Mouse (Mus musculus) heart, postnatal 14 days (tissue): ENCODE measurements around the gene Zfp442. TPM values are rescaled to one million over a fixed set of nuclear protein-coding genes. Genes with fewer than 3 reads are reported as not detected.
"Not testable (repeated sequence)": the region's sequence is repeated elsewhere in the genome, so short reads cannot be mapped to it uniquely, and the experiment has no call there.

Experiments
- DNase-seq, 2 experiments: peaks; one replicate each; pipeline ENCODE4 v3.0.0; 2021 to 2022
- intact Hi-C: fragments of 180-260 bp; cut with DNase I; formaldehyde crosslinking; loops from one replicate; pipeline ENCODE4 v1.15.1; 2025
- long read RNA-seq, 2 experiments: library from polyadenylated mRNA; stranded (forward); transcript quantifications; one replicate each; pipeline ENCODE4 v2.0.0; 2021
- total RNA-seq, 2 experiments: library from RNA; stranded (reverse); gene quantifications; 2 replicates each; pipeline ENCODE4 v1.2.3; 2021

Gene Zfp442
- total RNA-seq = 1 to 10 TPM; 5.2 to 6.0 TPM
- long read RNA-seq, experiment 1, partial matches to known transcripts = 0 of 3 reads
- long read RNA-seq, experiment 1, other reads (novel, unspliced or antisense) = 1 of 3 reads
- long read RNA-seq, experiment 2, partial matches to known transcripts = 0 of 2 reads
- long read RNA-seq, experiment 2, other reads (novel, unspliced or antisense) = 1 of 2 reads

GRCm38 (mm10) chr2:150451180-150451919 is at the start of gene Zfp442:
TSS of gene Zfp442 (minus strand) at chr2:150451486.
- intact Hi-C loops = loop anchor here (5.0 kb wide), 1 partner anchor 234 kb away; the partner anchor contains the start of gene Zfp937
- peak; percentile 64 to 72 for DNase-seq

- intact Hi-C loops, DNase-seq: not testable (repeated sequence)
Measured at GRCm38 (mm10) chr2:150500124-150500973, 49.1 kb upstream of the Zfp442 start.

GRCm38 (mm10) chr2:150493031-150493430 is 41.7 kb upstream of the Zfp442 start:
- no peak for DNase-seq
- intact Hi-C loops = no loop called here

- DNase-seq = peak in 1 of 2 experiments; percentile 5
- intact Hi-C loops = not testable (repeated sequence)
Measured at GRCm38 (mm10) chr2:150484939-150485778, 33.9 kb upstream of the Zfp442 start, which contains the start of gene Zfp345. TSS of gene Zfp345 (minus strand) at chr2:150485091.

- intact Hi-C loops, DNase-seq: not testable (repeated sequence)
Measured at GRCm38 (mm10) chr2:150439084-150439483, 12.2 kb downstream of the Zfp442 start.

GRCm38 (mm10) chr2:150412146-150412545 is 39.1 kb downstream of the Zfp442 start:
- intact Hi-C loops, DNase-seq: not testable (repeated sequence)

GRCm38 (mm10) chr2:150390198-150390597 is 61.1 kb downstream of the Zfp442 start:
- no peak for DNase-seq
- intact Hi-C loops = no loop called here

- intact Hi-C loops, DNase-seq: not testable (repeated sequence)
Measured at GRCm38 (mm10) chr2:150385553-150386106, 65.7 kb downstream of the Zfp442 start.

GRCm38 (mm10) chr2:150362878-150363229 is 88.4 kb downstream of the Zfp442 start:
- intact Hi-C loops = loop anchor here (5.0 kb wide), 1 partner anchor 51 kb away; no protein-coding TSS in a partner anchor
- DNase-seq = no peak

- intact Hi-C loops = loop anchor here (5.0 kb wide), 1 partner anchor 50 kb away; no protein-coding TSS in a partner anchor
- DNase-seq = peak; percentile 83 to 86
Measured at GRCm38 (mm10) chr2:150362113-150362877, 89.0 kb downstream of the Zfp442 start, which contains the start of gene 3300002I08Rik. TSS of gene 3300002I08Rik (minus strand) at chr2:150362765.

Other genes with a start within 250 kb of the Zfp442 start
- 1 to 10 TPM; 2.7 TPM for gene Zfp937, start 233.4 kb downstream of the Zfp442 start, total RNA-seq
- gene Gm21994, start 195.9 kb downstream of the Zfp442 start, total RNA-seq = 1 to 10 TPM; 2.8 to 3.1 TPM
- not detected for gene Gm14124, start 194.0 kb downstream of the Zfp442 start, total RNA-seq
- not detected for gene Gm10130, start 127.8 kb downstream of the Zfp442 start, total RNA-seq
- gene 3300002I08Rik, start 88.7 kb downstream of the Zfp442 start, total RNA-seq = 1 to 10 TPM; 2.4 to 2.5 TPM
- gene Zfp345, start 33.6 kb upstream of the Zfp442 start, total RNA-seq = under 1 TPM; 0.10 to 0.17 TPM
- not detected for gene Cst7, start 118.9 kb upstream of the Zfp442 start, total RNA-seq
- 10 to 100 TPM; 46.6 to 48.6 TPM for gene Apmap, start 157.1 kb upstream of the Zfp442 start, total RNA-seq
- gene Acss1, start 217.0 kb upstream of the Zfp442 start, total RNA-seq = 100 to 1,000 TPM; 121 to 136 TPM
- not detected for gene Vsx1, start 237.9 kb upstream of the Zfp442 start, total RNA-seq